Mouse (Mus musculus): ENCODE data around the gene Srrm4. TPM values are rescaled to one million over a fixed set of nuclear protein-coding genes. Genes with fewer than 3 reads are reported as not detected.

Gene Srrm4
- polyA plus RNA-seq, 1 experiment from 2014 or later: 0.45 TPM

GRCm38 (mm10) chr5:116526324-116526723 lies 65.3 kb downstream of the Srrm4 start:
- ATAC-seq (ENCODE audit: low FRiP score, low TSS enrichment): no peak
- Histone ChIP-seq H3K36me3 (ENCODE audit: control insufficient read depth, insufficient read depth, low read length) (no peaks in the 10 kb centered on the region), H3K4me1 (replicated peaks; ENCODE audit: control insufficient read depth, insufficient read depth) (no peaks in the 10 kb centered on the region), H3K27me3 (ENCODE audit: control insufficient read depth, insufficient read depth, low read length) (no peaks in the 10 kb centered on the region), H3K4me3 (ENCODE audit: low read depth, low read length) (no peak overlapping the region), H3K4me2 (replicated peaks; ENCODE audit: low read depth) (no peak overlapping the region), H3K27ac (replicated peaks) (no peak overlapping the region), H3K9me3 (ENCODE audit: control insufficient read depth, low read length) (no peaks in the 10 kb centered on the region), H3K9ac (ENCODE audit: low read length) (no peak overlapping the region)
- no peak for DNase-seq (ENCODE audit: low spot score)
- WGBS: 65% methylated on average over 4 of the region's 4 CpGs
- TF ChIP-seq CTCF (IDR thresholded peaks at IDR 0.05; ENCODE audit: low read depth) (no peak), EP300 (optimal IDR thresholded peaks at IDR 0.05) (no peak)

- WGBS: 77% methylated on average over 8 of the region's 8 CpGs
- Histone ChIP-seq H3K36me3 (ENCODE audit: control insufficient read depth, insufficient read depth, low read length) (no peaks in the 10 kb centered on the region), H3K4me3 (ENCODE audit: low read depth, low read length) (no peak overlapping the region), H3K27me3 (ENCODE audit: control insufficient read depth, insufficient read depth, low read length) (no peaks in the 10 kb centered on the region), H3K27ac (replicated peaks) (no peak overlapping the region), H3K4me1 (replicated peaks; ENCODE audit: control insufficient read depth, insufficient read depth) (no peaks in the 10 kb centered on the region), H3K9me3 (ENCODE audit: control insufficient read depth, low read length) (no peaks in the 10 kb centered on the region), H3K9ac (ENCODE audit: low read length) (no peak overlapping the region), H3K4me2 (replicated peaks; ENCODE audit: low read depth) (no peak overlapping the region)
- no peak for DNase-seq (ENCODE audit: low spot score)
- TF ChIP-seq EP300 (optimal IDR thresholded peaks at IDR 0.05) (no peak), CTCF (IDR thresholded peaks at IDR 0.05; ENCODE audit: low read depth) (no peak)
- ATAC-seq (ENCODE audit: low FRiP score, low TSS enrichment): no peak
Measured at GRCm38 (mm10) chr5:116525308-116525707, 66.3 kb downstream of the Srrm4 start.

- Histone ChIP-seq H3K9ac (ENCODE audit: low read length) (no peak overlapping the region), H3K4me3 (ENCODE audit: low read depth, low read length) (no peak overlapping the region), H3K9me3 (ENCODE audit: control insufficient read depth, low read length) (no peaks in the 10 kb centered on the region), H3K4me2 (replicated peaks; ENCODE audit: low read depth) (no peak overlapping the region), H3K27me3 (ENCODE audit: control insufficient read depth, insufficient read depth, low read length) (no peaks in the 10 kb centered on the region), H3K27ac (replicated peaks) (no peak overlapping the region), H3K4me1 (replicated peaks; ENCODE audit: control insufficient read depth, insufficient read depth) (no peaks in the 10 kb centered on the region), H3K36me3 (ENCODE audit: control insufficient read depth, insufficient read depth, low read length) (no peaks in the 10 kb centered on the region)
- ATAC-seq (ENCODE audit: low FRiP score, low TSS enrichment): no peak
- WGBS: 87% methylated on average over 8 of the region's 8 CpGs
- DNase-seq (ENCODE audit: low spot score): no peak
- TF ChIP-seq CTCF (IDR thresholded peaks at IDR 0.05; ENCODE audit: low read depth): no peak
- no peak for TF ChIP-seq EP300 (optimal IDR thresholded peaks at IDR 0.05)
Measured at GRCm38 (mm10) chr5:116523553-116523952, 68.1 kb downstream of the Srrm4 start.

GRCm38 (mm10) chr5:116523079-116523478 lies 68.5 kb downstream of the Srrm4 start:
- no peaks in the 10 kb centered on the region for H3K9me3 ChIP-seq (ENCODE audit: control insufficient read depth, low read length)
- no peak overlapping the region for H3K4me3 ChIP-seq (ENCODE audit: low read depth, low read length)
- TF ChIP-seq CTCF (IDR thresholded peaks at IDR 0.05; ENCODE audit: low read depth): no peak
- no peak for TF ChIP-seq EP300 (optimal IDR thresholded peaks at IDR 0.05)
- H3K27me3 ChIP-seq (ENCODE audit: control insufficient read depth, insufficient read depth, low read length): no peaks in the 10 kb centered on the region
- no peaks in the 10 kb centered on the region for H3K36me3 ChIP-seq (ENCODE audit: control insufficient read depth, insufficient read depth, low read length)
- no peaks in the 10 kb centered on the region for H3K4me1 ChIP-seq (replicated peaks; ENCODE audit: control insufficient read depth, insufficient read depth)
- no peak for ATAC-seq (ENCODE audit: low FRiP score, low TSS enrichment)
- no peak overlapping the region for H3K27ac ChIP-seq (replicated peaks)
- no peak for DNase-seq (ENCODE audit: low spot score)
- no peak overlapping the region for H3K9ac ChIP-seq (ENCODE audit: low read length)
- H3K4me2 ChIP-seq (replicated peaks; ENCODE audit: low read depth): no peak overlapping the region
- 57% methylated on average over 9 of the region's 9 CpGs for WGBS

- H3K36me3 ChIP-seq (ENCODE audit: control insufficient read depth, insufficient read depth, low read length): no peaks in the 10 kb centered on the region
- TF ChIP-seq EP300 (optimal IDR thresholded peaks at IDR 0.05) (no peak), CTCF (IDR thresholded peaks at IDR 0.05; ENCODE audit: low read depth) (no peak)
- H3K4me3 ChIP-seq (ENCODE audit: low read depth, low read length): no peak overlapping the region
- DNase-seq (ENCODE audit: low spot score) (no peak), ATAC-seq (ENCODE audit: low FRiP score, low TSS enrichment) (no peak)
- no peak overlapping the region for H3K27ac ChIP-seq (replicated peaks)
- H3K9me3 ChIP-seq (ENCODE audit: control insufficient read depth, low read length): no peaks in the 10 kb centered on the region
- H3K9ac ChIP-seq (ENCODE audit: low read length): no peak overlapping the region
- no peaks in the 10 kb centered on the region for H3K27me3 ChIP-seq (ENCODE audit: control insufficient read depth, insufficient read depth, low read length)
- 74% methylated on average over 11 of the region's 11 CpGs for WGBS
- H3K4me2 ChIP-seq (replicated peaks; ENCODE audit: low read depth): no peak overlapping the region
- H3K4me1 ChIP-seq (replicated peaks; ENCODE audit: control insufficient read depth, insufficient read depth): no peaks in the 10 kb centered on the region
Measured at GRCm38 (mm10) chr5:116522273-116522672, 69.3 kb downstream of the Srrm4 start.

GRCm38 (mm10) chr5:116518047-116518446 lies 73.6 kb downstream of the Srrm4 start:
- DNase-seq (ENCODE audit: low spot score) (no peak), ATAC-seq (ENCODE audit: low FRiP score, low TSS enrichment) (no peak)
- Histone ChIP-seq H3K27me3 (ENCODE audit: control insufficient read depth, insufficient read depth, low read length) (no peaks in the 10 kb centered on the region), H3K36me3 (ENCODE audit: control insufficient read depth, insufficient read depth, low read length) (no peaks in the 10 kb centered on the region), H3K4me1 (replicated peaks; ENCODE audit: control insufficient read depth, insufficient read depth) (no peaks in the 10 kb centered on the region), H3K9ac (ENCODE audit: low read length) (no peak overlapping the region), H3K4me2 (replicated peaks; ENCODE audit: low read depth) (no peak overlapping the region), H3K4me3 (ENCODE audit: low read depth, low read length) (no peak overlapping the region), H3K27ac (replicated peaks) (no peak overlapping the region), H3K9me3 (ENCODE audit: control insufficient read depth, low read length) (no peaks in the 10 kb centered on the region)
- no peak for TF ChIP-seq CTCF (IDR thresholded peaks at IDR 0.05; ENCODE audit: low read depth)
- no peak for TF ChIP-seq EP300 (optimal IDR thresholded peaks at IDR 0.05)
- 25% methylated on average over 4 of the region's 4 CpGs for WGBS
